ENCODE assay signal across 14 mouse cellular contexts in the genomic region with DNA sequence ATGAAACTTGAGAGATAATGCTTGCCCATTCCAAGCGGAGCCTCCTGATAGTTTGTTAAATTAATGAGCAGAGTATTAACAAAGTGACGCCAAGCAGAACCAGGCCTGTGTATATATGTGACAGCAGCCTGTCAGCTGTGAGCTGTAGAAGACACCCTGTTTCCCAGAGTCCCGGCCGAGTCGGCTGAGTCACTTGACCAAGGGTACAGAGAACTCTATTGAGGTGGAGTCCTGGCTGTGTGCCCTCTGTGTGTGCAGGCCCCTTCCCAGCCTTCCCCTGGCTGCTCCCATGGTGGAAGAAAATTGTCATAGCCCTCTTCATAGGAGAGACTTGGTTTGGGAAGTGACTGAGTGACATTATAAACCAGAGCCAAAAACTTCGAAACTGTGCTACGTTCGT.
A peak's percentile ranks its signal among the peaks of the same experiment; 100 is the strongest.
DNase-seq lines count a peak whose midpoint lies in the region; ATAC-seq lines count a peak whose summit lies in the region.
"Had no signal": no experiment of that assay in that cellular context is flagged by ENCODE, and none has a peak within 500 bp of the region (broad histone marks: within the 10 kb centered on the region; RNA-seq: fewer than 3 reads in every experiment).

No protein-coding gene starts in this region.

- DNase-seq in forebrain, embryonic 10.5 days (ENCODE audit: extremely low spot score, low spot score): no peak
- DNase-seq in left cerebral cortex, postnatal 4 days: peak; percentile 48
- DNase-seq in left cerebral cortex, adult 18-20 months (ENCODE audit: low spot score in 2 of 2): no peak
- DNase-seq in MN1 (ENCODE audit: low spot score): peak; percentile 49
- DNase-seq in frontal cortex, postnatal 36 days (ENCODE audit: low spot score in 2 of 2): no peak
- DNase-seq in thymus, postnatal 36 days: no peak
- DNase-seq: cerebellum, adult 2 months; kidney, postnatal 14 days; layer of hippocampus, postnatal 36 days had no signal

- no peaks in the 10 kb centered on the region for H3K9me3 ChIP-seq in forebrain, embryonic 13.5 days (replicated peaks)
- no peaks in the 10 kb centered on the region for H3K9me3 ChIP-seq in forebrain, embryonic 10.5 days
- H3K9me3 ChIP-seq in limb, embryonic 15.5 days: no peaks in the 10 kb centered on the region
- H3K9me3 ChIP-seq: limb, embryonic 12.5 days; stomach, embryonic 15.5 days had no signal

- H3K4me3 ChIP-seq in forebrain, embryonic 13.5 days: no peak overlapping the region
- H3K4me3 ChIP-seq in forebrain, embryonic 10.5 days: no peak overlapping the region
- H3K4me3 ChIP-seq in limb, embryonic 15.5 days: no peak overlapping the region
- H3K4me3 ChIP-seq: limb, embryonic 12.5 days; stomach, embryonic 15.5 days had no signal

- 66% methylated on average over 8 of the region's 8 CpGs for WGBS in forebrain, embryonic 13.5 days
- 93% methylated on average over 8 of the region's 8 CpGs for WGBS in forebrain, embryonic 10.5 days
- WGBS in limb, embryonic 15.5 days: 61% methylated on average over 8 of the region's 8 CpGs

- H3K27ac ChIP-seq in forebrain, embryonic 13.5 days: 0 out of 2 replicates have a peak overlapping the region, but pooled peaks have one; percentile 4
- H3K27ac ChIP-seq in forebrain, embryonic 10.5 days: no peak overlapping the region
- 0 out of 2 replicates have a peak overlapping the region, but pooled peaks have one; percentile 64 for H3K27ac ChIP-seq in limb, embryonic 15.5 days
- H3K27ac ChIP-seq: limb, embryonic 12.5 days; stomach, embryonic 15.5 days had no signal

- H3K4me2 ChIP-seq in forebrain, embryonic 13.5 days: no peak overlapping the region
- no peak overlapping the region for H3K4me2 ChIP-seq in limb, embryonic 15.5 days
- H3K4me2 ChIP-seq: limb, embryonic 12.5 days; stomach, embryonic 15.5 days had no signal

- H3K27me3 ChIP-seq in forebrain, embryonic 13.5 days: no peaks in the 10 kb centered on the region
- no peaks in the 10 kb centered on the region for H3K27me3 ChIP-seq in forebrain, embryonic 10.5 days (ENCODE audit: poor library complexity, severe bottlenecking)
- no peaks in the 10 kb centered on the region for H3K27me3 ChIP-seq in limb, embryonic 15.5 days
- H3K27me3 ChIP-seq: limb, embryonic 12.5 days; stomach, embryonic 15.5 days had no signal

- H3K36me3 ChIP-seq in forebrain, embryonic 13.5 days (ENCODE audit: poor library complexity, severe bottlenecking): no peaks in the 10 kb centered on the region
- H3K36me3 ChIP-seq in forebrain, embryonic 10.5 days (replicated peaks): no peaks in the 10 kb centered on the region
- no peaks in the 10 kb centered on the region for H3K36me3 ChIP-seq in limb, embryonic 15.5 days
- H3K36me3 ChIP-seq: limb, embryonic 12.5 days; stomach, embryonic 15.5 days had no signal

- H3K9ac ChIP-seq in forebrain, embryonic 13.5 days: no peak overlapping the region
- H3K9ac ChIP-seq in limb, embryonic 15.5 days: no peak overlapping the region
- H3K9ac ChIP-seq: limb, embryonic 12.5 days; stomach, embryonic 15.5 days had no signal

- H3K4me1 ChIP-seq in forebrain, embryonic 13.5 days: peaks cover 52% of the 10 kb centered on the region
- H3K4me1 ChIP-seq in forebrain, embryonic 10.5 days: peaks cover 22% of the 10 kb centered on the region
- peaks cover 14% of the 10 kb centered on the region for H3K4me1 ChIP-seq in limb, embryonic 15.5 days
- H3K4me1 ChIP-seq: stomach, embryonic 15.5 days had no signal

- intact Hi-C loops in left cerebral cortex, postnatal 4 days (cut with DNase I): no loop called here

- ATAC-seq in forebrain, embryonic 13.5 days: no peak
- ATAC-seq in limb, embryonic 15.5 days (ENCODE audit: insufficient number of reproducible peaks, low FRiP score, low TSS enrichment, low read depth): peak; percentile 7; the same call in 1 of the 2 replicates
- ATAC-seq: intestine, postnatal 0 days had no signal

Comparison
In these comparisons a context has a peak if more than half of its experiments do, and no peak if none do; other contexts are left out.
1. DNase-seq: peak in left cerebral cortex, postnatal 4 days (single experiment) and MN1 (single experiment); none in forebrain, embryonic 10.5 days (single experiment), left cerebral cortex, adult 18-20 months (0 of 2), frontal cortex, postnatal 36 days (0 of 2) and thymus, postnatal 36 days (0 of 2).